Mouse (Mus musculus): ENCODE data around the gene Evpl.

Gene Evpl

DNA sequence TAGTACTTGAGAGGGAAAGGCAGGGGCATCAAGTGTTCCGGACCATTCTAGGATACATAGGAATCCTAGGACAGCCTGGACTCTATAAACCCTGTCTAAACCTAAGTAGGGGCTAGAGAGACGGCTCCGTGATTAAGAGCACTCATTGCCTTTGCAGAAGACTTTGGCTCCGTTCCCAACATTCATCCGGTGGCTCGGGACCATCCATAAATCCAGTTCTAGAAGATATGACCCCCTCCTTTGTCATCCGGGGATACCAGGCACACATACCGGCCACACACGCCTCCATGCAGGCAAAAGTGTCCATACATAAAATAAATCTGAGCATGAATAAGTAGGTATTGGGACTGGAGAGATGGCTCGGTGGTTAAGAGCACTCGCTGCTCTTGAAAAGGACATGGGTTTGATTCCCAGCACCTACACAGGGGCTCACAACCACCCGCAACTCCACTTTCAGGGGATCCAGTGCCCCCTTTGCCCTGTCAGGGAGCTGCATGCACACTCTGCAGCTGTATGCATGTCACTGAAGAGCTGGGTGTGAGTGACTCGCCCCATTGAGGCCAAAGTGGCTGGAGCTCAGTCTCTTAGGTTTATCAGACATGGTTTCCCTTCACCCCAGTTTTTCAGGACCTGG, 23.9 kb downstream of the Evpl start:
- no peak for DNase-seq (ENCODE audit: low read depth)

DNA sequence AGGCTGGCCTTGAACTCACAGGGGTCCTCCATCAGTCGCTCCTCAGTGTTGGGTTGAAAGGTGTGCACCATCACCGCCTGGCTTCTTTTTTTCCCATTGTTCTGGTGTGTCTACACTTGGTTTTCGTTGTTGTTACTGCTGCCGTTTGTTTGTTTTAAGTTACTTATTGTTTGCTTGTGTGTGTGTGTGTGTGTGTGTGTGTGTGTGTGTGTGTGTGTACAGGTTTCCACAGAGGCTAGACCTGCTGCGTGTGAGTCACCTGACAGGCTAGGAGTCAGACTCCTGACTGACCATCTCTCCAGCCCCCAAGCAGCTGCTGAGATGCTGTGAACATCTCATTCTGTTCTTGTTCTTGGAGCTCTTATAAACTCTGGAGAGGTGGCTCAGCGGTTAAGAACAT, 25.0 kb downstream of the Evpl start:
- no peak for DNase-seq (ENCODE audit: low read depth)

- DNase-seq (ENCODE audit: low read depth), result no peak
Observed at GRCm38 (mm10) chr11:116210696-116211095, 27.2 kb downstream of the Evpl start.

GRCm38 (mm10) chr11:116209257-116209656, 28.6 kb downstream of the Evpl start:
- DNase-seq (ENCODE audit: low read depth), result no peak

- no peak for DNase-seq (ENCODE audit: low read depth)
Observed at GRCm38 (mm10) chr11:116208660-116209059, 29.2 kb downstream of the Evpl start.

- no peak for DNase-seq (ENCODE audit: low read depth)
Observed at GRCm38 (mm10) chr11:116206678-116207077, 31.2 kb downstream of the Evpl start.

- no peak for DNase-seq (ENCODE audit: low read depth)
Observed at GRCm38 (mm10) chr11:116203150-116203549, 34.7 kb downstream of the Evpl start.

- no peak for DNase-seq (ENCODE audit: low read depth)
Observed at GRCm38 (mm10) chr11:116201151-116201550, 36.7 kb downstream of the Evpl start.

DNA sequence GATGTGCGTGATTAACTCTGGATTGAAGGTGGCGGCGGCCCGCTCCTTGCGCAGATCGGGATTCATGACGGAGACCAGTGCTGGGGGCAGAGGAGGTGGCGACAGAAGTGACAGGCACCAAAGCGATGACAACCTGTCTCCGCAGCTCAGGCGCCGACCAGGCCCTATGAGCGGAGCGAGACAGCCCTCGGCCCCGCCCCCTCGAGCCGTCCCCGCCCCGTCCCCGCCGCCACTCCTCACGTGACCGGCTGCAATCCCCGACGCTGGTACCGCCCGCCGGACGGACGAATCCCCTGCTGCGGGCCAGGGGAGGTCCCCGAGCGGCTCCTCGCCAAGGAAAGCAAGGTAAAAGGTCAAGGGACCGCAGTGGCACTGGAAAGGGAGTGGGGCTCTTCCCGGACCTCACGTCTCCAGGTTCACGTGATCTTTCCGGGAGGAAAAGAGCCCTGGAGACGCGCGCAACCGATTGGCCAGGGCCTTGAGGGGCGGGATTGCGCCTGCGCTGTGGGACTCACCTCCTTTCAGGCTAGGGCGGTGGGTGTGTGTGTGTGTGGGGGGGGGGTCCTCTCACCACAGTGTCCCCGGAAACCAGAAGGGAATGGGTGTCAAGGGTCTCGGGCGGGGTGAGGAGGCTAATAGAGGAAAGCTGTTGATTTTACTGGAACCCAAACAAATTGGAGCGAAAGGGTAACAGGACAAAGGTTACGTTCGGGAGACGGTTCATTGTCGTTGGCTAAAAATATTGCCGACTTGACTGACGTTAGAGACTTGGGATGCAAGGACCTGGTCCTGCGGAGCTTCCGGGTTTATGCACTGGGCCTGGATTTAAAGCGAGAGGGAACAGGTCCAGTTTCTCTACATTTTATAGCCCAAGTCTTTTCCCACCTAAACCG, 39.0 kb downstream of the Evpl start, which contains the start of the genes Ten1 and Acox1:
Gene Ten1, plus strand, starts transcription at position 217 of the 893 bp plus-strand sequence.
Gene Acox1, minus strand, starts transcription at position 407 of the 893 bp plus-strand sequence.
- DNase-seq (ENCODE audit: low read depth), result peak; percentile 94

GRCm38 (mm10) chr11:116198132-116198531, 39.7 kb downstream of the Evpl start:
- DNase-seq (ENCODE audit: low read depth), result no peak

GRCm38 (mm10) chr11:116197584-116197906, 40.3 kb downstream of the Evpl start:
- no peak for DNase-seq (ENCODE audit: low read depth)

DNA sequence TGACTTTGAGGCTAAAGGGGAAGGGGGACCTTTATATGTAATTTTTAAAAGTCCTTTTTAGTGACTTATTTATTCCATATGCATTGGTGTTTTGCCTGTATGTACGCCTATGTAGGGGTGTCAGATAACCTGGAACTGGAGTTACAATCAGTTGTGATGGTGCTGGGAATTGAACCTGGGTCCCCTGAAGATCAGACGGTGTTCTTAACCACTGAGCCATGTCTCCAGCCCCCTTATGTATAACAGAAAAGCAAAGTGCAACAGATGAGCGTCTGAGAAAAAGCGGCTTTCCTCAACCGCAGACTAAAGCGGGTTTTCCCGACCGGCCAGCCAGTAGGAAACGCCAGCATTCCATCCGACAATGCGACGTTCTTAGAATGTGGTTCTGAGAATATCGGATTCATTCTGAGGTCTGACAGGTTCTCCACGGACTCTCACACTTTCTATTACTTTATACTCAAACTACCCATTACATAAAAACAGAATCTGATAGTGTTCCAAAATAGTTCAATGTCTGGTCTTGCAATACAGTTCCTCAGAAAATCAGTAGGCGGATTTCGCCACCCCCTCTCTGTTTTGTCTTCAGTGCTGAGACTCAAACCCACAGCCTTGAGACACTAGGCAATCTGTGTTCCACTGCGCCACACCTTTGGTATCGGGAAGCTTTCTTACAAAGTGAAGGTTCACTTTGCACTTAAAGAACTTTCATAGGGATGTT, 40.9 kb downstream of the Evpl start:
- DNase-seq (ENCODE audit: low read depth), result no peak

- DNase-seq (ENCODE audit: low read depth), result no peak
Observed at GRCm38 (mm10) chr11:116196336-116196735, 41.5 kb downstream of the Evpl start.

DNA sequence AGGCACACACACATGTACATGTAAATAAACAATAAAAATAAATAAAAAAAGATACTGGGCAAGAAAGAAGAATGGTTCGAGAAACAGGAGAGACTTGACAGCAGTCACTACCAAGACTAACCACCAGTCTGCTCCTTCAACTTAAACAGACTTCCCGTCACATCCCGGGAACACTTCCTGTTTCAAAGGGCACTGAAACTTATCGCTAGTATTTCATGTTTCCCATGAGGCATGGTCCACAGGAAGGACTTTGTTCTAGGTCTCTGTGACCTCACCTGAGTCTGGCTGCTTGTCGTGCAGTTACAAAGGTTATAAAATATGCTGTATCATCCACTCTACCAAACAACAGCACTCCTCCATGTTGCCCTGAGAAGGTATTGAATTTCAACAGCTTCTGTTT, 42.6 kb downstream of the Evpl start:
- DNase-seq (ENCODE audit: low read depth), result peak; percentile 43

- no peak for DNase-seq (ENCODE audit: low read depth)
Observed at GRCm38 (mm10) chr11:116194619-116195018, 43.3 kb downstream of the Evpl start.

GRCm38 (mm10) chr11:116187226-116187930, 50.5 kb downstream of the Evpl start:
- DNase-seq (ENCODE audit: low read depth), result no peak

DNA sequence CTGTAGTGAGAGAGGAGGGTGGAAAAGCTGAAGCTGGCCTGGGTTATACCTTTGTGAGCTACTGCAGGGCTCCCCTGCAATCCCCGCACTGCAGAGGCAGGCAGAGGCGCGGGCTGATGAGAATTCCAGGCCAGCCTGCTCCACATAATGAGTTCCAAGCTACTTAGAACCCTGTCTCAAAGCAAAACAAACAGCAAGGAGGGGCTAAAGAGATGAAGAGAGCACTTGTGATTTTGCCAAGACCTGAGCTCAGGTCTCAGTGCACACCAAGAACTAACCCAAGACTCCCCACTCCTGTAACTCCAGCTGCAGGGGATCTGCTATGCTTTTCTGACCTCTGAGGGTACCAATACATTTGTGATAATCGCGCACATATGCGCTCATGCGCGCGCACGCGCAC, 51.5 kb downstream of the Evpl start:
- DNase-seq (ENCODE audit: low read depth), result no peak

- DNase-seq (ENCODE audit: low read depth), result no peak
Observed at GRCm38 (mm10) chr11:116185836-116186235, 52.0 kb downstream of the Evpl start.

- DNase-seq (ENCODE audit: low read depth), result no peak
Observed at GRCm38 (mm10) chr11:116178411-116179121, 59.3 kb downstream of the Evpl start.

DNA sequence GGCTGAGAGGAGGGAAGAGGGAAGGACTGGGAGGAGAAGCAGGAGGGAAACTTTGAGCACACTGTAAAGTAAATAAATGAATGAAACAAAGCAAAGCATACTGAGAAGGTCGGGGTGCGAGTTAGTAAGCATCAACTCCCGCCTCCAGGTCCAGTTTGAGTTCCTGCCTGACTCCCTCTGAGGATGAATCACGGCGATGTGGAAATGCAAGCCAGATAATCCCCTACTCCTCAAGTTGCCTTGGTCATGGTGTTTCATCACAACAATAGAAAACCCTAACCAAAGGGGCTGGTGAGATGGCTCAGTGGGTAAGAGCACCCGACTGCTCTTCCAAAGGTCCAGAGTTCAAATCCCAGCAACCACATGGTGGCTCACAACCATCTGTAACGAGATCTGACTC, 61.9 kb downstream of the Evpl start:
- DNase-seq (ENCODE audit: low read depth), result no peak

DNA sequence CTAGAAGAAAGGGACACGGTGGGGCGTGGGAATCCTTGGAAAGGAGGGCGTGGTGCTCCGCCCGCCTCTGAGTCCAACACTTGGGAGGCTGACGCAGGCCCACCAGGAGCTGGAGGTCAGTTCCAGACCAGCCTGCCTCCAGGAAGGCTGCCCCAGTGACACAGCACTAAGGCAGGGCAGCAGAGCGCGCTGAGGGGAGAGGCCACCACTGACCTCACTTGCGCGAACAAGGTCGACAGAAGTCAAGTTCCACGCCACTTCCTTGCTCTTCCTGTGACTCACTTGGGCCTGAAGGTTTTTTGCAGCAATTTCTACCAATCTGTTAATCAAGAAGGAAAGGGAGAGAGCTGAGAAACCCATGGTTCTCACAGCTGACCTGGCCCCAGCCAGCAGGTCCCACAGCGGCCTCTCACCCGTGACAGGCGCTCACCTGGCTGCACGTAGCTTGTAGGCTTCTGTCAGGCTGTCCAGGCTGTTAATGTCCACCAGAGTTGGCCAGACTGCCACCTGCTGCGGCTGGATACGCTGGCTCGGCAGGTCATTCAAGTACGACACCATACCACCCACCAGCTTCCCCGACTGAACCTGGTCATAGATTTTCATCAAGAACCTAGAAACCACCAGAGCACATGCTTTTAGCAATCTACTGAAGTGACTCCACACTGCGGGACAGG, 63.0 kb downstream of the Evpl start:
- DNase-seq (ENCODE audit: low read depth), result no peak
